Mouse (Mus musculus): ENCODE measurements at regions not wholly inside any gene's neighbourhood (a gene's known extent, or its start where the extent isn't known, plus 50 kb on each side); places are given as distances from the start of the nearest gene placed in this dataset.

DNA sequence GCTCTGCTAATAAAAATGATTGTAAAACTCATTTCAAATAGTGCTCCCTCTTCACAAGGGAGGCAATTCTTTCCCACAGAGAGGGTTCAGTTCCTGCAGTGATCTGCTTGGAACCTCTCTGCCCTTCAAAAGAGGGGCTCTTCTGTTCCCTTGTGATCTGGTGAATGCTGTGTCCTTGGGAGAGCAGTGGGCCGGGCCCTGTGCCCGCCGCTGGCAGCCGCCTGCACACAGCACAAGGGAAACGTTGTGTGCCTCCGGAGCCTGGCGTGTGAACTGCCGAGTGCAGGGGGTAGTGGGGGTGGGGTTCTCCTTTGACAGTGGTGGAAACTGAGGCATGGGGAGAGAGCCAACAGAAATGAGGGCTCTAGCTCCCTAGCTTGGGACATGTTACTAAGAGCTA, 54.4 kb upstream of the Csrp1 start:
- DNase-seq (ENCODE audit: low spot score in 2 of 2) = peak; percentile 65 to 78

DNA sequence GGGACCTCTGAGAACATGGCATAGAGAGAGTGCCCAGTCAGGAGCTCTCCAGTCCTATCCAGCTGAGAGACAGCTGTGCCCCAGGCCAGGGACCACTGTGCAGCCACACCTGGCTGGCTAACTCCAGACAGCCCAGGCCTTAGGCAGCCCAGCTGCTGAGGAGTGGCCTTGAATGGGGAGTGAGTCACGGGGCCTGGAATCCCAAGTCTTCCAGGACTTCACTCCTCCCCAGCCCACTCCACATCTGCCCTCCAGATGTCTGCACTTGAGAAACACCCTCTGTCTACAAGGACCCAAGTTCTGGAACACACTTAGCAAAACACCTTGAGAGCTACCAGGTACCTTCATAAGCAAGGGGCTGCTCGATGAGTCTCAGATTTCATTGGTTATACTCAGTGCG, 51.5 kb upstream of the Csrp1 start:
- no peak for DNase-seq (ENCODE audit: low spot score in 2 of 2)

DNA sequence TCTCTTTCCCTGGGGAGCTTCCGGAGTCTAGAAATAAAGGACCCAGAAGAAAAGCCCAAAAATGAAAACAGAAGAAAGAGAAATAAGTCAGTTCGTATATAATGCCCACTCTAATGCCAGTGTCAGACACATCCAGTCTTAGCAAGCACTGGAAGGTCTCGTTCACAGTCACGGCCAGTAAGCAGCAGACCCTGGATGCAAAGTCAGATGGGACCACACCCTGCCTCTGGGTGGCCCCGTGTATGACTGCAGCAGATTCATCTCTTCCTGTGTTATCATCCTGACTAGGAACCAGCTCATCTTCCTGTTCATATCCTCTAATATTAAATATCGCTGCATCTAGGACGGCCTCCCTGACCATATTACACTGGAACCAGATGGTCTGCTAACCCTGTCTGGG, 50.9 kb upstream of the Csrp1 start:
- DNase-seq (ENCODE audit: low spot score in 2 of 2) = no peak

DNA sequence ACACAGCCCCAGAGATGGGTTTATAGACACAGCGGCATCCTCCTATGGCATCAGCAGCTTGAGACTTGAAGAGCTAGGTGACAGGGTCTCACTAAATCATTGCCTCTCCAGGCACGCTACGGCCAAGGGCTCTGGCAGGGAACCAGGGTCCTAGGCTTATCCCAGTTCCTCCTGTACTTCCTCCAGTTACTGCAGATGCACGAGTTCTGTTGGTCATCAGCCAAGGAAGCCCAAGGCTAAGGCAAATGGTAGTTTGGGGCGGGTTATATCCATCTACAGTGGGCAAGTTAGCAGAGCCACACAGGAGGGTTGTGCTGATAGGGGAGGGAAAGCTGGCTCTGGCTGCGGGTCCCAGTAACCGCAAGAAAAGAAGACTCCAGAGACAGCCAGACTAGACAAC, 50.1 kb upstream of the Csrp1 start:
- DNase-seq (ENCODE audit: low spot score in 2 of 2) = no peak

All from layer of hippocampus, adult 8-10 months (tissue).